Mouse (Mus musculus): ENCODE results near the gene Qrfp. TPM values are rescaled to one million over a fixed set of nuclear protein-coding genes. Genes with fewer than 3 reads are reported as not detected.

Qrfp gene
- polyA plus RNA-seq (2012; rRNA removed), result not detected in 2 replicates

DNA sequence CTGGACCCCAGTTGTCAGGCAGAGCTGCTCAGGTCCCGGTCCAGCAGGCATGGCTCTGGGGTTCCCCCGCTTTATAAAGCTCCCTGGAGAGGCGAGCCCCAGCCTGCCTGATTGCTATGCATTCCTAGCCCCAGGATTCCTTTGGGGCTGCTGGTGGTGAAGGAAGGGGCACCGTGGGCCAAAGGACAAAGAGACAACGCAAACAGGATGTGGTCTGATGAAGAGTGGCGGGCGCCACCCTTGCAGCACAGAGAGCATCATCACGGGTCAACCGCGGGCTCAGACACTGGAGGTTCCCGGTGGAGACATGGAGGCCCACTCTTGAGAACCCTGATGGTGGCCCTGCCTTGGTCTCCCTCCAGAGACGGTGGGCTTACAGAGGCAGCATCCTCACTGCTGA, at the start of gene Qrfp:
Qrfp (minus strand) TSS at position 137 of the 400 bp plus-strand sequence.
- DNase-seq (ENCODE audit: extremely low spot score in 1 of 2, low spot score in 1 of 2), result no peak

DNA sequence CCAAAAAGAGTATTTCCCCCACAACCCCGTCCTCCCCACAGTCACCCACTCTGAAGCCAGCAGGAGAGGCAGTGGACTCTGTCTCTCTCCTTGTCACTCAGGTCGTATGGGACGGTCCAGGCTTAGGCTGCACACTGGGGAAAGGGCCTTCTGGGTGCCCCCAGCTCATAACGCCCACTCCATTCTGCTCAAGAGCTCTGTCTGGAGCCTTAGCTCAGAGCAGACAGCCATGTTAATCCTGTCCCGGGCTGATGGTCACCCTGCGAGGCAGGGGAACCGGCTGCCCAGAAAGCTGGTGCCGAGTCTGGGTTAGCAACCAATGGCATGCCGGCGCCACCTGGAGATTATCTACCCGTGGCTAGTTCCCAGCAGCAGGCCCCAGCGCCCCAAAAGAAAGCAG, 48.1 kb upstream of the Qrfp start:
- DNase-seq (ENCODE audit: extremely low spot score in 1 of 2, low spot score in 1 of 2), result no peak

DNA sequence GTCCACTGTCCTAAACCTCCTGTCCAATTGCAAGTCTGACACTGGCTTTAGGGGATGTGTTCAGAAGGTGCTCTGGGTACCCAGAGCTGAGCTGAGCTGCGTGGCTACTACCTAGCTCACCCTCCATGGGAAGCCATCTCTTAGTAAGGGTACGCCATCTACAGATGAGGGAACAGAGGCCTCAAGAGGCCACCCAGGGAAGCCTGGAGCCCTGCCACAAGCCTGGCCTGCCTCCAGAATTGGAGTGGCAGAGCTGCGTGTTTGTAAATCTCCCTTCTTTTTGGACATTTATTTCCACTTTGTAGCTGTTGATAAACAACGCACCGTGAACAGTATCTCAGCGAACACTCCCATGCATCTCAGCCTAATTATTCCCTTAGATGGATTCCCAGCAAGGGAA, 46.8 kb upstream of the Qrfp start:
- DNase-seq (ENCODE audit: extremely low spot score in 1 of 2, low spot score in 1 of 2), result no peak

DNA sequence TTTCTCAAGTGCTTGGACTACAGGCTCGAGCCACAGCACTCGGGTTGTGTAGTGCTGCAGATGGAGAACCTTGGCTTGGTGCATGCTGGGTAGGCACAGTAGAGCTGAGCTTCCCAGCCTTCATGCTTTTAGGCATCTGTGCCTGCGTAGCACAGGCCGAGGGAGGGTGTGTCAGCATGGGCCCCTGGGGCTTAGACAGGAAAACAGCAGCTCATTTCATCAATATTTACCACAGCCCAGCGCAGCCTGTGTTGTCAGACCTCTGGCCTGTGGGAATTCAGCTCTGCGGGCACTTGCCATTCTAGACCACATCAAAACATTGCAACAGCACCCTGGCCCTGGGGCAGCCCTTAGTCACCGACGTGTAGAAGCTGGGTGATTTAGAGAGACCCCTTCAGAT, 45.6 kb upstream of the Qrfp start:
- no peak for DNase-seq (ENCODE audit: extremely low spot score in 1 of 2, low spot score in 1 of 2)

DNA sequence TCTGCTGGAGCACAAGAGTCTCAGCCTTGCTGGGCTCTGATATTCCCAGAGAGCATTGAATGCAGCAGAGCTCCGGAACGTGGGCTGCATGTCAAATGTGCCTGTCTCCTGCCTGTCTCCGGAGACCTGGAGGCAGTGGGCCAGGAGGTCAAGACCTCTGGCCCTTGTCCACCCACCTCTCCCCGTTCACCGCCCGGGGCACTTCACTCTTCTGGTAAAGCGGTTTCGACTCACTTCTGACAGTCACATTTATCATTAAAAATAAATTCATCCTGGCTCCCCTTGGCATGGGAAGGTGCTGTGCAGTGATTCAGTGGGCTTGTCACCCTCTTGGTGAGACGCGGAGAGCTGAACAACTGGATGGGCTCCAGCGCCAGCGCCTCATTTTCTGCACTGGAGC, 39.8 kb upstream of the Qrfp start:
- peak in 1 of 2 experiments; percentile 25 for DNase-seq (ENCODE audit: extremely low spot score in 1 of 2, low spot score in 1 of 2)

DNA sequence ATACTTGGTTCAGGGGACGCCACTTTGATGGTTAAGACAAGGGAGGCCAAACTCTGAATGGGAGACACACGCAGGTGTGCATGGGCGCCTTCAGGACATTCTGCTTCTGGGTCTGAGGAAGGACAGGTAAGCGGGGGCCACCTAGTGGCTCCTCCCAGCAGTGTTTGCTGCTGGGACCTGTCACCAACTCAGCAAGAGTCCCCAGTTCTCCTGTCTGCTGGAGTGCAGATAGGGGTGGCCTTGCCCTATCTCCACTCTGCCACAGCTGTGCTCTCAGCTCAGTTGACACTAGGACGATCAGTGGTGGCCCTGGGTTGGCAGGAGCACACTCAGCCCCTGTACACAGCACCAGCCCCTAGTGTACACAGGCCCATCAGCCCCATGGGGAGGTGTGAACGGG, 37.5 kb upstream of the Qrfp start:
- DNase-seq (ENCODE audit: extremely low spot score in 1 of 2, low spot score in 1 of 2), result no peak

DNA sequence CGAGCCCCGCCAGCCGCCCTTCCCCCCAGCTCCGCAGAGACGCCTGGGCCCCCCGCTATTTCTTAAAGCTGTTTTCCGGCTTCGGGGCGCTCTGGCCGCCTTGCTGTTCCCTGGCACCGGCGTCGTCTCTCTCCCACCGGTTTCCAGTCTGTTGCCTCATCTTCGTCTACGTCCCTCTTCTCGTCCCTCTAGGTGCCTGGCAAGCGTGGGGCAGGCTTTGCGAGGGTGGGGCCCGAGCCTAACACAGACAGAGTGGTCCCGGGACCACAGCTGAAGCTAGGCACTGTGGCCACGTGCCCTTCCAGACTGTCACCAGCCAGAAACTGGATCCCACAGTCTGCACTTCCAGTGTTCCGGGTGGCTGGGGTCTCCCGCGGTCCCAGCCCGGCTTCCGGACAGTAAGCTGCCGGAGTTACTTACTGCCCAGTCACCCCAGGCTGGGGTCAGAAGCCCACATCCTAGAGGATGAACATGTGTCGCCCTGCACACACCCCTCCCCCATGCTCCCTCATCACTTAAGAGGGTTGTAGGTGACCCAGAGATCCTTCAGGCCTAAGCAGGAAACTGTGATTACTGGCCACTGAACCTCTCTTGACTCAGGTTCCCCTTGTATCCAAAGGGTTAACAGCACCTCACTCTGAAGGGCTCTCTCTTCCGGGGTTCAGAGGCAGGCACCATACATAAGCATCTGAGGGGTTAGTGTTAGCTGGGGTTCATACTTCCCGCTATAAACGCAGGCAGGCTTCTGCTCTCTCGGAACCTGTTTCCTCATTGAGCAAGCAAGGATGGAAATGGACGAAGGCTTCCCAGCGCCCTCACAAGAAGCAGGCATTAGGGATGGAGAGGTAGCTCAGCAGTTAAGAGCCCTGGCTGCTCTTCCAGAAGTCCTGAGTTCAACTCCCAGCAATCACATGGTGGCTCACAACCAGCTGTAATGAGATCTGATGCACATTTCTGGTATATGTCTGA, 36.6 kb upstream of the Qrfp start:
- no peak for DNase-seq (ENCODE audit: extremely low spot score in 1 of 2, low spot score in 1 of 2)

DNA sequence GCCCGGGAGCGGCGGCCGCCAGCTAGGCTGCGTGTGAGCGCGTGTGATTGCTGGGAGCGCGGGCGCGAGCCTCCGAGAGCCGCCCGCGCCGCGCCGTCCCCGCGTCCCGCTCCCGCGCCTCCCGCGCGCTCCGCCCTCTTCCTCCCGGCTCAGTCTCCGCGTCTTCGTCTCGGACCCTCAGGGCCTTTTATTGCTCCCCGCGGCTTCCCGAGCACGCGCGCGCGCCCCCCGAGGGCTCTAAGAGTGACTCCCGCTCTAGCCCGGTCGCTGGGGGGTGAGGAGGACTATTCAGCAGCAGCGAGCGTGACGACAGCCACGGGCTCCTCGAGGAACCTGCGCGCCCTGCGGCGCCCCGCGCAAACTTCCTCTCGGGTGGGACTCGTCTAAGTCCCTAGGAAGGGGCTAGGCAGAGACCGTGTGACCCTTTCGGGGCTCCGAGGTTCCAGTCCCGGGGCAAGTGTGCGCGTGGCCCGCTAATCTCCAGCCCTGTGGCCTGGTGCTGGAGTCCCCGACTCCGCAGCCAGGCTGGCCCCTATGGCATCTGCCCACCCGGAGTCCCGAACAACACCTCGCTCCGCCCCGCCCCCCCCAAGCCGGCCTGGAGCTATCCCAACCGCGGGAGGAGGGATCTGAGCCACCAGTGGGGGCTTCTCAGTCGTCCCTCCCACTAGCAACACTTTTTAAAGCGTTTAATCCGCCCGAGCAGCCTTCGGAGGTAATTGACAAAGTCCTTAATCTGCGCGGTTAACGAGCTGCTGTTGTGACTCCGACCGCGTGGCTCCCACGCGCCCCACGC, 35.7 kb upstream of the Qrfp start, which contains the start of gene Fibcd1:
Fibcd1 (minus strand) TSS at position 110 of the 796 bp plus-strand sequence.
- peak in 1 of 2 experiments; percentile 27 for DNase-seq (ENCODE audit: extremely low spot score in 1 of 2, low spot score in 1 of 2)

DNA sequence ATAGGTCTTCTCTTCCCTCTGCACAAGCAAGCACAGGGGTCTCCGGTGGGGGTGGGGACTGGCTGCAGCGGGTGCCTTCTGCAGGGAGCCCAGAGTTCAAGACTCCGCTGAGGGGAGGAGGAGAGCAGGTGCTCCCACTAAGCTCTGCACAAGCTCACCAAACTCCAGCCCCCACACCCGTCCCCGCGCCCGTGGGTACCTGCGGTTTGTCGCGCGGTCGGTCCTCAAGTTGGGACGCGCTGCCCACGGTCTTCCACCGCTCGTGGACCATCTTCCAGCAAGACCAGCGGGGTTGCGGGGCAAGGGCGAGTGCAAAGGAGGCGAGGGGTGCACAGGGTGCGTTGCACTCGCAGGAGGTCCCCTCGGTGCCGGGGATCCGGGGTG, 35.1 kb upstream of the Qrfp start:
- DNase-seq (ENCODE audit: extremely low spot score in 1 of 2, low spot score in 1 of 2), result no peak

DNA sequence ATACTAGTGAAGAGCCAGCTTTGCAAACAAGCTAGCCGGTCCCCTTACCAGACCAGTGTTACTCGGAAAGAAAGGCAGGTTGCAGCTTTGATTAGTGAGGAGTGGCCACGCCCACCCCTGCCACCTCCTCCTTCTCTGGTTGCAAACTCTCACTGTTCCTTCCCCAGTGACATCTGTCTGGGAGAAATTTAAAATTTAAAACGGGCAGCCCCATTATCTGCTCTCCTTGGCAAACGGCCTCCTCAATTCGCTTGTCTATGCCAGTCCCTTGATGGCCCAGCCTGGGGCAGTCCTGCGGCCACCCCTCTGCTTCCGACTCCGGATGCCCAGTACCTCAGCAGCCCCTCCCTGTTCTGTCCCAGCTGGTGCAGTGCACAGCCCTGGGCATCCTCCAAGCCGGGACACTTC, 34.4 kb upstream of the Qrfp start:
- DNase-seq (ENCODE audit: extremely low spot score in 1 of 2, low spot score in 1 of 2), result no peak

DNA sequence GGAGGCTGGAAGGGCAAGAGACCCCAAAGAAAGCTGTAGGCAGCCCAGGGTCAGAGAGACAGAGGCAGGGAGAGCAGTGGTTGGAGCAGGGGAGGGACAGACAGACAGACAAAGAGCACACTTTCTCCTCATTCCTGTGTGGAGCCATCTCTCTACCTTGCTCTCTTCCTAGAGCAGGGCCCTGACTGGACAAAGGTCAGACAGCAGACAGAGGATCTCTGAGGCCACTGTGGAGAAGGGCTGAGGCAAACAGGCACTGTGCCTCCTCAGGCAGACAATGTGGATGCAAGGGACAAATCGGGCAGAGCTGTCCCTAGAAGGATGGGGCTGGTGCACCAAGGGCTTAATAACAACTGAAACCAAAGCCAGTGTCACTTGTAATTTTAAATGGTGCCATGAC, 28.5 kb upstream of the Qrfp start:
- no peak for DNase-seq (ENCODE audit: extremely low spot score in 1 of 2, low spot score in 1 of 2)

DNA sequence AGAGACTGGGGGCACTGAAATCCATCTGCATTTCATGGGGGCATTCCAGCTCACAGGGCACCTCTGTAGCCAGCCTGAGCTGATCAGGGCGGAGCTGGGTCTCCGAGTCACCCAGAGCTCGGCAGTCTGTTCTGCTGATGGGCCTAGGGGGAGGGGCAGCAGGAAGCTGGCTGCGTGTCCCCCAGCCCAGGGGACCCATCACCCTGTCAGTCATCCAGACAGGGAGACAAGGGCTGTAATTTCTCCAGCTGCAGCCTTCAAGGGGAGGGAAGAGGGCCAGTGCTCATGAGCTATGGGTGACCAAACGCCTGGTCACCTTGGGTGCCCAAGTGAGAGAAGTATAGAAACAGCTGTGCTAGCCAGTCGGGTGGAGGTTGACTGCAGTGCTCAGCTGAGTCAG, 26.6 kb upstream of the Qrfp start:
- DNase-seq (ENCODE audit: extremely low spot score in 1 of 2, low spot score in 1 of 2), result no peak

DNA sequence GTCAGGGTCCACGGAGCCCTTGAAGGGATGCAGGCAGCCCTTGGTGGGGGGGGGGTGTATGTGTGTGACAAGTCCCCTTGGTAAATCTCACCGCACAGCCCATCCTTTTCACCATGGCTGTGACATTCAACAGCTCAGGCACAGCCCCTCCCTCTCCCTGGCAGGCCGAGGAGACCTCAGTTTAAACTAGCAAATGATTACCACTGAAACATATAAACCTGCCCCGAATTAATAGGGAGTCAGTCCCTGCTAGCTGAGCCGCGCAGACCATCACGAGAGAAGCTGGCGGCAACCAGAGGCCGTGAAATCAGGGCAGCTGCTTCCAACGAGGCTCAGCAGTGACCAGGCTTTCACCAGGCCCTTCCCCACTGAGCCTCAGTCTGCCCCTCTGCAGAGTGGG, 25.7 kb upstream of the Qrfp start:
- no peak for DNase-seq (ENCODE audit: extremely low spot score in 1 of 2, low spot score in 1 of 2)

DNA sequence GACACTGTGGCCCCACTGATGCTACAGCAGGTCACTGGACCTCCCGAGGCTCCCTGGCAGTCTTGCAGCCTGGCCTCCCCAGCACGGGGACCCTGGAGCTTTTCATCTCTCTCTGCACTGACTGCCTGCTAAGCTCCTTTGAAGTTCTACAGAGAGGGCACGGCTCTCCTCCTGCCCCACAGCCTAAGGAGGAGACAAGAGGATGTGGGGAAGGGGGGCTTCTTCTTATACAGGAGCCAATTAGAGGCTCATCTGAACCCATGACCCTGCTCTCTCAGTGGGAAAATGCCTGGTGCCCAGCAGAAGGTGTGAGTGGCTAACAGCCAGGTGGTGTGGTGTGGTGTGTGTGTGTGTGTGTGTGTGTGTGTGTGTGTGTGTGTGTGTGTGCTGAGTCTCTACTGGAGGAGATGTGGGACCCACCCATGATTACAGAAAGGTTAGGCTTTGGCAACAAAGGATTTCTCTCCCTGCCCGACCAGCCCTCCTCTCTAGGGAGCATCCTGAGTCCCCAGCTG, 18.0 kb upstream of the Qrfp start:
- no peak for DNase-seq (ENCODE audit: extremely low spot score in 1 of 2, low spot score in 1 of 2)

DNA sequence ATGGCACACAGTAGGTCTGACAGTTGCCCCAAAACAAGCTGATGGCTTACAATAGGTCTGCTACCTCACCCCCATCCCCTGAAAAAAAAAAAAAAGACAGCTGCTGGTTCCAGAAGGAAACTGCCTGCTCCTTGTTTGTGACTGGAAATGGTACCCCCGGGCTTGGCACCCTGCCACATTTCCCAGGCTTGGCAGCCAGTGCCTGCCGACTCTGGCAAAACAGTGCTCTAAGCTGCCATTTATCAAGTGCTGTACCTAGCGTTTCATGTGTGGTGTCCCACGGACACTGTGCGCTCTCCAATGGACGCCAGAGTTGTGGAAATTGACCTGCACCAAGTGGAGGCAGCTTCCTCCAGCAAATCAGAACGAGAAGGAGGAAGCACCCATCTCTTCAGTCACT, 17.5 kb upstream of the Qrfp start:
- peak in 1 of 2 experiments; percentile 63 for DNase-seq (ENCODE audit: extremely low spot score in 1 of 2, low spot score in 1 of 2)

DNA sequence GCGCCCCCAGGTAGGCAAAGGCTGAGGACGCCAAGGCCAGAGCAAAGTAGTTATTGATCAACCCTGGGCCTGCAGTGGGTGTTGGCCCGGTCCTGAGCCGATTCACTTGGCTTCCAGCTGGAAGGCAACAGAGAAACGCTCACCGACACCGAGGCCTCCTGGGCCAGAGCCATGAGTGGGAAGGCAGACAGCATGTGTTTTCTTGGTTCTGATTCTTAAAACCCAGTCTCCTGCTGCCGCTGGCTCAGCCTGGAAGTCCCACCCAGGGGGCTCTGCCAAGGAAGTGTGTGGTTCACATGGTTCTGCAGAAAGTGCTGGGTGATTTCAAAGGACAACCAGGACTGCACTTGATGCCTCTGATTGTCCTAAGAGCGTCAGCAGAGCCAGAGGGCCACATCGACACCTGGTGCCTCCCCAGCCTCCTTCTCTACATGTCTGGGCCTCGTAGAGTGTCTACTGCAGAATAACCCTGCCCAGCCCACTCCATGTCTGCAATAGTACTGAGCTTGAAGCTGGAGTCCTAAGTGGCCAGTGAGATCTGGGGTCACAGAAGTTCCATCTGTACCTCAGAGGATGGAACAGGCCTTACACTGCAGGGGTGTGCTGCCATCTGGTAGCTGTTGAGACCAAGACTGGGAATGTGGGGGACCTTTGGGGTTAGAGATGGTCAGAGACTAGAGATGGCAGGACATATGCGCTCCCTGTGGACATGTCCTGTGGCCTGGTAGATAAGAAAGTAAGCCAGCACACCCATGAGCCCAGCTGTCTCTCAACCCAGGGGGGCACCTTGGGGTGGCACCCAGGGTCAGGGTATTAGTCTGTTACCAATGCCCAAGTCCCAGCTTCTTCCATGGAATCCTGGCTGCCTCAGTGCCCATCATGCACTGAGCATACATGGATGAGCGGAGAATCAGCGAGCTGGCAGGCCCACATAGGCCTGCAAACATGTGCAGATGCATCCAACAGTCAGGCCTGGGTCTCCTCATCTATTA, 16.0 kb upstream of the Qrfp start:
- peak in 1 of 2 experiments; percentile 47 for DNase-seq (ENCODE audit: extremely low spot score in 1 of 2, low spot score in 1 of 2)

DNA sequence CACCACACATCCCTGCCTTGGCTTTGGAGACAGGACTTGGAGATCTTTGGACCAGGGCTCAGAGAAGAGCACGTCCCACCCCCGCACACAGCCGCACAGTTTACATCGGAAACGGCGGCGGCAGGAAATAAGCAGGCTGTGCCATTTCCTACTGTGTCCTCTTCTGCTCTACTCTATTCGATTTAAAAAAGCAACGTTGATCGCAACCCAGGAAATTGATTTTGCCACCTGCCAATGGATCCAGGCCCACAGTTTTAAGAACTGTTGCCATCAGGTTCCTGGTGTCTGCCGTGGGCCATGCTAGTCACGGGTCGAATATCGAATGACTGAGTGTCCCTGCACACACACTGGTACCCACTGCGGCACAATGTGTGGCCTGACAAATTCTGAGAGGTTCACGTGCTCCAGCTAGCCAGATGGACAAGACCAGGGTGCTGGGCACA, 15.1 kb upstream of the Qrfp start:
- no peak for DNase-seq (ENCODE audit: extremely low spot score in 1 of 2, low spot score in 1 of 2)

DNA sequence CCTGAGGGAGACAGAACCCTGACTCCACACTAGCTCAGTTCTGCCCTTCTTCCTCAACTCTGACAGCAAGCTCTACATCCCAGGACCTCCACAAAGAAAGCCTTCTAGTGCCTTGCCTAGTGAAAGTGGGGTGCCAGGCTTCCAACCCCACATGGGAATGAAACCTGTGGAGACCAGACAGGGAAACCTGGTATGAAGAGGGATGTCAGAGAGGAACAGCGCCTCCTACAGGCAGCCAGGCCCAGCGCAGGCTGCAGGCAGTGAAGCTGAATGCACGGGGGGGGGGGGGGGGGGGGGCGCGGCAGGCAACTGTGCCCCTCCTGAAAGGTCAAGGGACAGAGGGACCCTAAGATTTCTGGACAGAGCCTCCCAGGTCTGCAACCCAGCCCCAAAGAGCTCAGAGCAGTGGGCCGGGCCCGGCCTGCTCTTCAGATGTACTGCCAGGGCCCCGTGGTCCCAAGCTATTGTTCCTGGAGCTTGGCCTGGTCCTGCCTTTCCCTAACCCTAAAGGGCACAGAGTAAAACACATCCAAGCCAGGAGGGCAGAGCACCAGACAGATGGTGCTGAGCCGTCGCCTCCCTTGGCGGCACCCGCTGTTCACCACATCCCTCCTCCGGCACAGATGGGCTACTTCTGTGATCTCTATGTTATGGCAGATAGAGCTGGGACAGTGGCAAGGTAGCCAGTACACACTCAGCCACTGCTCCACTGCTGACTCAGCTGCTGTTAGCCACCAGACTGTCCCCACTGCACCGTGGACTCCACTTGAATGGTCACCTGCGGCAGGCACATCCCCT, 13.8 kb upstream of the Qrfp start:
- DNase-seq (ENCODE audit: extremely low spot score in 1 of 2, low spot score in 1 of 2), result peak in 1 of 2 experiments; percentile 35
